Mouse (Mus musculus): ENCODE data around the gene B4galt5. TPM values are rescaled to one million over a fixed set of nuclear protein-coding genes. Genes with fewer than 3 reads are reported as not detected.

The B4galt5 gene
- total and polyA plus RNA-seq, 3 experiments, result 12.5 to 17.6 (median 13.5) TPM

GRCm38 (mm10) chr2:167382389-167382788 lies 33.4 kb upstream of the B4galt5 start:
- peak overlapping the region; percentile 48; the same call in 1 of the 2 replicates for H3K4me2 ChIP-seq (ENCODE audit: insufficient read depth, low read depth, poor library complexity, severe bottlenecking)
- no peaks in the 10 kb centered on the region for H3K79me2 ChIP-seq (replicated peaks; ENCODE audit: control insufficient read depth, extremely low read depth, insufficient read depth, poor library complexity, severe bottlenecking)
- H3K27me3 ChIP-seq (replicated peaks), result no peaks in the 10 kb centered on the region
- H3K4me3 ChIP-seq (replicated peaks in 1 of 3; ENCODE audit: low read depth in 2 of 3, low read length in 2 of 3, poor library complexity in 1 of 3), result peak overlapping the region; percentile 47 to 67 (median 64)
- H3K27ac ChIP-seq (ENCODE audit: insufficient read depth, low read depth), result peak overlapping the region; percentile 82
- no peaks in the 10 kb centered on the region for H3K9me3 ChIP-seq (replicated peaks; ENCODE audit: low read length)
- dilution Hi-C loops (cut with MboI; ENCODE audit: extremely low pct_ligation_motif_present, extremely low pct_unique_long_range_greater_than_20kb, low sequenced_read_pairs) (no loop called here), in situ Hi-C loops (cut with MboI; ENCODE audit: low pct_ligation_motif_present, low pct_unique_long_range_greater_than_20kb, low sequenced_read_pairs) (no loop called here)
- H3K36me3 ChIP-seq (replicated peaks in 1 of 2; ENCODE audit: control insufficient read depth in 1 of 2, insufficient read depth in 1 of 2, low read length in 1 of 2), result peaks cover 0 to 23% of the 10 kb centered on the region in 2 experiments
- TF ChIP-seq POLR2AphosphoS2 (IDR thresholded peaks at IDR 0.05; ENCODE audit: low read depth, low read length) (no peak), ZMIZ1 (IDR thresholded peaks at IDR 0.05; ENCODE audit: low read depth, low read length) (no peak), TCF12 (IDR thresholded peaks at IDR 0.05; ENCODE audit: low read depth, low read length) (0 out of 2 replicates have a peak, but pooled peaks have one; percentile 21), PAX5 (IDR thresholded peaks at IDR 0.05; ENCODE audit: low read length) (no peak), NELFE (IDR thresholded peaks at IDR 0.05; ENCODE audit: low read depth, low read length) (no peak), BHLHE40 (IDR thresholded peaks at IDR 0.05; ENCODE audit: low read depth, low read length) (peak; percentile 80), NRF1 (IDR thresholded peaks at IDR 0.05; ENCODE audit: low read depth, low read length) (no peak), ETS1 (conservative IDR thresholded peaks at IDR 0.05; ENCODE audit: low read depth, low read length) (peak; percentile 21; the same call in 1 of the 2 replicates), MAX (IDR thresholded peaks at IDR 0.05; ENCODE audit: low read length) (0 out of 2 replicates have a peak, but pooled peaks have one; percentile 22), MYC (IDR thresholded peaks at IDR 0.05; ENCODE audit: low read depth, low read length) (0 out of 2 replicates have a peak, but pooled peaks have one; percentile 23)
- H3K9ac ChIP-seq (ENCODE audit: insufficient read depth, low read depth), result peak overlapping the region; percentile 25; the same call in 1 of the 2 replicates
- DNase-seq (ENCODE audit: extremely low read depth), result no peak
- peaks cover 44 to 85% of the 10 kb centered on the region in 2 experiments for H3K4me1 ChIP-seq (ENCODE audit: control insufficient read depth in 1 of 2, insufficient read depth in 2 of 2)

GRCm38 (mm10) chr2:167381596-167381995 lies 32.6 kb upstream of the B4galt5 start:
- peaks cover 0 to 24% of the 10 kb centered on the region in 2 experiments for H3K36me3 ChIP-seq (replicated peaks in 1 of 2; ENCODE audit: control insufficient read depth in 1 of 2, insufficient read depth in 1 of 2, low read length in 1 of 2)
- DNase-seq (ENCODE audit: extremely low read depth), result peak; percentile 69
- peak overlapping the region in 2 of 3 experiments; percentile 34 to 67 for H3K4me3 ChIP-seq (replicated peaks in 1 of 3; ENCODE audit: low read depth in 2 of 3, low read length in 2 of 3, poor library complexity in 1 of 3)
- in situ Hi-C loops (cut with MboI; ENCODE audit: low pct_ligation_motif_present, low pct_unique_long_range_greater_than_20kb, low sequenced_read_pairs) (no loop called here), dilution Hi-C loops (cut with MboI; ENCODE audit: extremely low pct_ligation_motif_present, extremely low pct_unique_long_range_greater_than_20kb, low sequenced_read_pairs) (no loop called here)
- no peaks in the 10 kb centered on the region for H3K27me3 ChIP-seq (replicated peaks)
- no peak overlapping the region; the same call in 1 of the 2 replicates for H3K4me2 ChIP-seq (ENCODE audit: insufficient read depth, low read depth, poor library complexity, severe bottlenecking)
- peaks cover 48 to 85% of the 10 kb centered on the region in 2 experiments for H3K4me1 ChIP-seq (ENCODE audit: control insufficient read depth in 1 of 2, insufficient read depth in 2 of 2)
- H3K27ac ChIP-seq (ENCODE audit: insufficient read depth, low read depth), result peak overlapping the region; percentile 82
- no peaks in the 10 kb centered on the region for H3K79me2 ChIP-seq (replicated peaks; ENCODE audit: control insufficient read depth, extremely low read depth, insufficient read depth, poor library complexity, severe bottlenecking)
- peak overlapping the region; percentile 25; the same call in 1 of the 2 replicates for H3K9ac ChIP-seq (ENCODE audit: insufficient read depth, low read depth)
- H3K9me3 ChIP-seq (replicated peaks; ENCODE audit: low read length), result no peaks in the 10 kb centered on the region
- no peak for TF ChIP-seq RCOR1 (conservative IDR thresholded peaks at IDR 0.05; ENCODE audit: low read depth, low read length)
- no peak for TF ChIP-seq NRF1 (IDR thresholded peaks at IDR 0.05; ENCODE audit: low read depth, low read length)
- peak; percentile 78 for TF ChIP-seq BHLHE40 (IDR thresholded peaks at IDR 0.05; ENCODE audit: low read depth, low read length)
- peak; percentile 34; the same call in 1 of the 2 replicates for TF ChIP-seq EP300 (IDR thresholded peaks at IDR 0.05; ENCODE audit: low read length)
- TF ChIP-seq E2F4 (IDR thresholded peaks at IDR 0.05; ENCODE audit: insufficient replicate concordance, low read depth, low read length), result no peak
- peak; percentile 42 for TF ChIP-seq USF1 (IDR thresholded peaks at IDR 0.05; ENCODE audit: low read depth, low read length)
- peak; percentile 36; the same call in 1 of the 2 replicates for TF ChIP-seq MEF2A (IDR thresholded peaks at IDR 0.05; ENCODE audit: borderline replicate concordance, low read depth, low read length)
- TF ChIP-seq NELFE (IDR thresholded peaks at IDR 0.05; ENCODE audit: low read depth, low read length), result 0 out of 2 replicates have a peak, but pooled peaks have one; percentile 36
- TF ChIP-seq MAX (IDR thresholded peaks at IDR 0.05; ENCODE audit: low read length), result peak; percentile 80
- TF ChIP-seq SMC3 (IDR thresholded peaks at IDR 0.05; ENCODE audit: low read depth, low read length), result no peak
- TF ChIP-seq ZC3H11A (IDR thresholded peaks at IDR 0.05; ENCODE audit: low read depth, low read length), result no peak
- TF ChIP-seq TCF12 (IDR thresholded peaks at IDR 0.05; ENCODE audit: low read depth, low read length), result peak; percentile 50; the same call in 1 of the 2 replicates
- peak; percentile 61; the same call in 1 of the 2 replicates for TF ChIP-seq TBP (conservative IDR thresholded peaks at IDR 0.05; ENCODE audit: low read depth, low read length)
- TF ChIP-seq ETS1 (conservative IDR thresholded peaks at IDR 0.05; ENCODE audit: low read depth, low read length), result peak; percentile 82
- TF ChIP-seq POLR2A (IDR thresholded peaks at IDR 0.05; ENCODE audit: low read depth, low read length), result 0 out of 2 replicates have a peak, but pooled peaks have one; percentile 18
- TF ChIP-seq MXI1 (IDR thresholded peaks at IDR 0.05; ENCODE audit: low read depth, low read length), result peak; percentile 46
- TF ChIP-seq CHD2 (IDR thresholded peaks at IDR 0.05; ENCODE audit: low read length), result 0 out of 2 replicates have a peak, but pooled peaks have one; percentile 49
- no peak for TF ChIP-seq UBTF (IDR thresholded peaks at IDR 0.05; ENCODE audit: low read depth, low read length)
- no peak for TF ChIP-seq POLR2AphosphoS2 (IDR thresholded peaks at IDR 0.05; ENCODE audit: low read depth, low read length)
- TF ChIP-seq ZMIZ1 (IDR thresholded peaks at IDR 0.05; ENCODE audit: low read depth, low read length), result 0 out of 2 replicates have a peak, but pooled peaks have one; percentile 44
